Mouse (Mus musculus) kidney, postnatal 0 days (tissue): Measurements from ENCODE around the gene Tmem191c. TPM values are rescaled to one million over a fixed set of nuclear protein-coding genes. Genes with fewer than 3 reads are reported as not detected.
A peak's percentile ranks its signal among the peaks of the same experiment; 100 is the strongest.

ENCODE experiments used
- ATAC-seq: fragments of 200-750 bp; cut with Nextera tagmentation; replicated peaks from 2 replicates; pipeline ENCODE4 v1.8.0; 2017; ENCODE audit warnings: low read depth, moderate number of reproducible peaks, moderate TSS enrichment, moderate library complexity; ENCODE audit not compliant: low FRiP score
- DNase-seq: peaks from one replicate; pipeline ENCODE4 v3.0.0-alpha.2; 2016; ENCODE audit warnings: low spot score
- H3K27ac ChIP-seq: fragments of 300-500 bp; sonication (generic); 2 replicates; pipeline ENCODE4 v1.5.1; 2014; ENCODE audit warnings: mild to moderate bottlenecking
- H3K27me3 ChIP-seq: fragments of 300-500 bp; sonication (generic); 2 replicates; pipeline ENCODE4 v1.6.1; 2014; ENCODE audit warnings: low read length, mixed read lengths; ENCODE audit not compliant: insufficient read depth
- H3K36me3 ChIP-seq: fragments of 300-500 bp; sonication (generic); 2 replicates; pipeline ENCODE4 v1.6.1; 2014; ENCODE audit warnings: low read length, mixed read lengths; ENCODE audit not compliant: insufficient read depth
- H3K4me1 ChIP-seq: fragments of 300-500 bp; sonication (generic); replicated peaks from 2 replicates; pipeline ENCODE4 v1.6.1; 2014; ENCODE audit warnings: antibody characterized with exemption, low read length, mixed read lengths; ENCODE audit not compliant: insufficient read depth
- H3K4me2 ChIP-seq: fragments of 300-500 bp; sonication (generic); 2 replicates; pipeline ENCODE4 v1.6.1; 2014; ENCODE audit warnings: mild to moderate bottlenecking, low read length, moderate library complexity, mixed read lengths
- H3K4me3 ChIP-seq: fragments of 300-500 bp; sonication (generic); replicated peaks from 2 replicates; pipeline ENCODE4 v1.5.1; 2014; ENCODE audit warnings: low read depth, low read length
- H3K9ac ChIP-seq: fragments of 300-500 bp; sonication (generic); 2 replicates; pipeline ENCODE4 v1.6.1; 2014; ENCODE audit warnings: low read depth, low read length
- H3K9me3 ChIP-seq: fragments of 300-500 bp; sonication (generic); replicated peaks from 2 replicates; pipeline ENCODE4 v1.6.1; 2016; ENCODE audit warnings: low read length, inconsistent platforms, mixed read lengths
- CTCF ChIP-seq: IDR thresholded peaks from 2 replicates; pipeline ENCODE4 v1.5.1; 2016; ENCODE audit warnings: antibody characterized with exemption, low read depth, mild to moderate bottlenecking, moderate library complexity
- WGBS: fragments of 180-500 bp; shearing (Covaris S2); extraction: QIAGEN DNeasy Blood & Tissue Kit; methylation state at CpG from one replicate; pipeline ENCODE4 v1.1.7; 2014; 5-methylcytosine and 5-hydroxymethylcytosine counted together
- polyA plus RNA-seq: library from polyadenylated mRNA; unstranded; fragments of >200 nt; fragmentation: Nextera tagmentation; extraction: Ambion mirVana; gene quantifications from 2 replicates; pipeline ENCODE4 v1.2.1, GENCODE M21; 2015

Gene Tmem191c
- polyA plus RNA-seq, 1 experiment from 2014 or later, result 12.4 TPM

- TF ChIP-seq CTCF, result peak; percentile 32; the same call in 1 of the 2 replicates
- peaks cover 20% of the 10 kb centered on the region for H3K36me3 ChIP-seq
- H3K9ac ChIP-seq, result no peak overlapping the region
- 86% methylated on average over 9 of the region's 9 CpGs for WGBS
- H3K4me3 ChIP-seq, result no peak overlapping the region
- no peaks in the 10 kb centered on the region for H3K9me3 ChIP-seq
- no peak for DNase-seq
- no peak overlapping the region for H3K4me2 ChIP-seq
- no peaks in the 10 kb centered on the region for H3K27me3 ChIP-seq
- H3K4me1 ChIP-seq, result peaks cover 5% of the 10 kb centered on the region; the same call in 1 of the 2 replicates
- no peak overlapping the region; the same call in 1 of the 2 replicates for H3K27ac ChIP-seq
- no peak for ATAC-seq
These were observed 18.5 kb upstream of the Tmem191c start for GRCm38 (mm10) chr16:17257359-17257821.

- no peak overlapping the region for H3K4me3 ChIP-seq
- H3K4me2 ChIP-seq, result no peak overlapping the region
- no peak overlapping the region for H3K27ac ChIP-seq
- H3K36me3 ChIP-seq, result peaks cover 20% of the 10 kb centered on the region
- ATAC-seq, result no peak
- DNase-seq, result no peak
- H3K27me3 ChIP-seq, result no peaks in the 10 kb centered on the region
- no peak for TF ChIP-seq CTCF
- H3K9ac ChIP-seq, result no peak overlapping the region
- no peaks in the 10 kb centered on the region for H3K9me3 ChIP-seq
- peaks cover 4% of the 10 kb centered on the region; the same call in 1 of the 2 replicates for H3K4me1 ChIP-seq
- WGBS, result 90% methylated on average over 12 of the region's 12 CpGs
These were observed 17.0 kb upstream of the Tmem191c start for GRCm38 (mm10) chr16:17258917-17259316.

GRCm38 (mm10) chr16:17261341-17261740 lies 14.5 kb upstream of the Tmem191c start:
- 86% methylated on average over 1 of the region's 1 CpGs for WGBS
- ATAC-seq (no peak), DNase-seq (no peak)
- no peaks in the 10 kb centered on the region for H3K4me1 ChIP-seq
- H3K4me3 ChIP-seq, result no peak overlapping the region
- H3K9me3 ChIP-seq, result no peaks in the 10 kb centered on the region
- peaks cover 20% of the 10 kb centered on the region for H3K36me3 ChIP-seq
- H3K4me2 ChIP-seq, result no peak overlapping the region
- H3K27me3 ChIP-seq, result no peaks in the 10 kb centered on the region
- H3K27ac ChIP-seq, result no peak overlapping the region
- no peak for TF ChIP-seq CTCF
- H3K9ac ChIP-seq, result no peak overlapping the region

GRCm38 (mm10) chr16:17266113-17266512 lies 9.8 kb upstream of the Tmem191c start:
- Histone ChIP-seq H3K36me3 (no peaks in the 10 kb centered on the region), H3K9ac (no peak overlapping the region), H3K4me1 (no peaks in the 10 kb centered on the region), H3K27me3 (no peaks in the 10 kb centered on the region), H3K4me3 (no peak overlapping the region), H3K9me3 (no peaks in the 10 kb centered on the region; the same call in 1 of the 2 replicates), H3K4me2 (no peak overlapping the region), H3K27ac (no peak overlapping the region)
- TF ChIP-seq CTCF, result no peak
- no peak for ATAC-seq
- 70% methylated on average over 3 of the region's 3 CpGs for WGBS
- no peak for DNase-seq

GRCm38 (mm10) chr16:17267937-17268336 lies 7.9 kb upstream of the Tmem191c start:
- no peaks in the 10 kb centered on the region for H3K27me3 ChIP-seq
- H3K4me1 ChIP-seq, result no peaks in the 10 kb centered on the region
- no peak; the same call in 1 of the 2 replicates for ATAC-seq
- no peaks in the 10 kb centered on the region; the same call in 1 of the 2 replicates for H3K9me3 ChIP-seq
- no peak for TF ChIP-seq CTCF
- WGBS, result 55% methylated on average over 5 of the region's 5 CpGs
- no peak overlapping the region for H3K4me3 ChIP-seq
- no peak for DNase-seq
- H3K4me2 ChIP-seq, result no peak overlapping the region
- H3K27ac ChIP-seq, result no peak overlapping the region
- no peaks in the 10 kb centered on the region for H3K36me3 ChIP-seq
- no peak overlapping the region for H3K9ac ChIP-seq

- TF ChIP-seq CTCF, result no peak
- 86% methylated on average over 5 of the region's 5 CpGs for WGBS
- DNase-seq (no peak), ATAC-seq (no peak)
- Histone ChIP-seq H3K9me3 (no peaks in the 10 kb centered on the region; the same call in 1 of the 2 replicates), H3K4me3 (no peak overlapping the region), H3K27me3 (no peaks in the 10 kb centered on the region), H3K4me2 (no peak overlapping the region), H3K9ac (no peak overlapping the region), H3K36me3 (no peaks in the 10 kb centered on the region), H3K4me1 (no peaks in the 10 kb centered on the region), H3K27ac (no peak overlapping the region)
These were observed 6.0 kb upstream of the Tmem191c start for GRCm38 (mm10) chr16:17269872-17270271.

- no peak overlapping the region for H3K4me2 ChIP-seq
- TF ChIP-seq CTCF, result peak; percentile 57
- H3K9ac ChIP-seq, result no peak overlapping the region
- no peaks in the 10 kb centered on the region for H3K27me3 ChIP-seq
- no peaks in the 10 kb centered on the region for H3K4me1 ChIP-seq
- ATAC-seq, result no peak
- no peaks in the 10 kb centered on the region; the same call in 1 of the 2 replicates for H3K9me3 ChIP-seq
- no peaks in the 10 kb centered on the region for H3K36me3 ChIP-seq
- H3K27ac ChIP-seq, result no peak overlapping the region
- H3K4me3 ChIP-seq, result no peak overlapping the region
- WGBS, result 73% methylated on average over 4 of the region's 4 CpGs
- DNase-seq, result no peak
These were observed 4.8 kb upstream of the Tmem191c start for GRCm38 (mm10) chr16:17271124-17271523.
